Mouse (Mus musculus) liver, postnatal 0 days (tissue): ENCODE results near the gene Syngr2.

Experiments
- CTCF ChIP-seq: sonication (generic); IDR thresholded peaks from 2 replicates; pipeline ENCODE4 v1.5.1; 2016; ENCODE audit warnings: antibody characterized with exemption, low read depth
- EP300 ChIP-seq: IDR thresholded peaks from 2 replicates; pipeline ENCODE4 v1.6.1; 2016; ENCODE audit warnings: antibody characterized with exemption, low read depth, mild to moderate bottlenecking

DNA sequence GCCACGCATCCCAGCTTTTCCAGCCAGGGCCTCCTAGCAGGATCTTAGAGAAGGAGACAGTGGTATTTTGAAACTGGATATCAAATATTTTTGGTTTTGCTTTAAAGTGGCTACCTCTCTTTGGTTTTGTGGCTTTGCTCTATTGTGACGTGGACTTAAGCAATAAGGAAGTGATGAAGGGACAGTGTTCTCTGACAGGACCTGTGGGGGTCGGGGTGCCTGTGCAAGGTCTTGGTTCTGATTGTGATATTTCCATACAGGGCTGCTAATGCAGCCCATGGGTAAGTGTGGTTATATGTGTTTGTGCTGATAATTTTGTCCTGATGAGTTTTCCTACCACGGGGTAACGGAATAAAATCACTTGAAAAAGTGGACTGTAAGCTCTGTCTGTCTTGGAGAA is 45.9 kb downstream of the Syngr2 start:
- TF ChIP-seq CTCF = no peak
- TF ChIP-seq EP300 = no peak
